Mouse (Mus musculus) heart, embryonic 12.5 days (tissue): ENCODE results near the gene Gm45208. TPM values are rescaled to one million over a fixed set of nuclear protein-coding genes. Genes with fewer than 3 reads are reported as not detected.
"Not testable (repeated sequence)": the region's sequence is repeated elsewhere in the genome, so short reads cannot be mapped to it uniquely, and the experiment has no call there.

ENCODE experiments used
- ATAC-seq: fragments of 200-750 bp; cut with Nextera tagmentation; 2 replicates; pipeline ENCODE4 v1.8.0; 2017; ENCODE audit warnings: moderate TSS enrichment, moderate library complexity; ENCODE audit not compliant: insufficient number of reproducible peaks, low FRiP score
- H3K27ac ChIP-seq: fragments of 300-500 bp; sonication (generic); 2 replicates; pipeline ENCODE4 v1.5.1; 2016; ENCODE audit warnings: mild to moderate bottlenecking, moderate library complexity; ENCODE audit not compliant: poor library complexity, severe bottlenecking
- H3K27me3 ChIP-seq: fragments of 300-500 bp; sonication (generic); replicated peaks from 2 replicates; pipeline ENCODE4 v1.6.1; 2016; ENCODE audit warnings: mild to moderate bottlenecking, moderate library complexity
- H3K36me3 ChIP-seq: fragments of 300-500 bp; sonication (generic); 2 replicates; pipeline ENCODE4 v1.6.1; 2016; ENCODE audit warnings: mild to moderate bottlenecking, moderate library complexity
- H3K4me1 ChIP-seq: fragments of 300-500 bp; sonication (generic); replicated peaks from 2 replicates; pipeline ENCODE4 v1.6.1; 2016; ENCODE audit warnings: mild to moderate bottlenecking
- H3K4me2 ChIP-seq: fragments of 300-500 bp; sonication (generic); 2 replicates; pipeline ENCODE4 v1.6.1; 2016; ENCODE audit warnings: mild to moderate bottlenecking, moderate library complexity
- H3K4me3 ChIP-seq: fragments of 300-500 bp; sonication (generic); 2 replicates; pipeline ENCODE4 v1.5.1; 2016; ENCODE audit warnings: mild to moderate bottlenecking
- H3K9ac ChIP-seq: fragments of 300-500 bp; sonication (generic); 2 replicates; pipeline ENCODE4 v1.6.1; 2016; ENCODE audit warnings: mild to moderate bottlenecking, moderate library complexity
- H3K9me3 ChIP-seq: fragments of 300-500 bp; sonication (generic); replicated peaks from 2 replicates; pipeline ENCODE4 v1.6.1; 2016; ENCODE audit warnings: mild to moderate bottlenecking, moderate library complexity
- WGBS: fragments of 180-500 bp; shearing (Covaris S2); methylation state at CpG from one replicate; pipeline ENCODE4 v1.1.7; 2016; 5-methylcytosine and 5-hydroxymethylcytosine counted together
- polyA plus RNA-seq: library from polyadenylated mRNA; unstranded; fragments of >200 nt; fragmentation: Nextera tagmentation; extraction: Ambion mirVana; gene quantifications from 2 replicates; pipeline ENCODE4 v1.2.1, GENCODE M21; 2016

Gene Gm45208
- polyA plus RNA-seq, 1 experiment from 2014 or later, result not detected

- ATAC-seq, result peak; percentile 55; the same call in 1 of the 2 replicates
- H3K4me1 ChIP-seq, result 0 out of 2 replicates have a peak, but pooled peaks cover 4% of the 10 kb centered on the region
- H3K9me3 ChIP-seq, result no peaks in the 10 kb centered on the region
- H3K4me2 ChIP-seq, result peak within 1 kb of the TSS; percentile 71
- no peaks in the 10 kb centered on the region for H3K36me3 ChIP-seq
- H3K27ac ChIP-seq, result no peak within 1 kb of the TSS
- WGBS, result 10% methylated on average over 40 of the region's 56 CpGs
- peak within 1 kb of the TSS; percentile 60 for H3K4me3 ChIP-seq
- H3K9ac ChIP-seq, result peak within 1 kb of the TSS; percentile 67
- no peaks in the 10 kb centered on the region for H3K27me3 ChIP-seq
Observed at GRCm38 (mm10) chrX:7750432-7751116, 28.5 kb downstream of the Gm45208 start, which contains the start of gene Ccdc120. Gene Ccdc120 (minus strand): TSS chrX:7750905.

GRCm38 (mm10) chrX:7753627-7754026, 31.6 kb downstream of the Gm45208 start:
- not testable (repeated sequence) for H3K9me3 ChIP-seq, H3K4me2 ChIP-seq, H3K4me1 ChIP-seq, H3K4me3 ChIP-seq, H3K36me3 ChIP-seq, ATAC-seq, H3K9ac ChIP-seq, H3K27me3 ChIP-seq, H3K27ac ChIP-seq
- 11% methylated on average over 3 of the region's 3 CpGs for WGBS

GRCm38 (mm10) chrX:7762137-7762920, 40.3 kb downstream of the Gm45208 start, which contains the start of gene Tfe3:
Gene Tfe3 (plus strand): TSS chrX:7762560.
- peak within 1 kb of the TSS; percentile 80 for H3K4me2 ChIP-seq
- H3K9me3 ChIP-seq, result no peaks in the 10 kb centered on the region

GRCm38 (mm10) chrX:7762921-7763197, 40.8 kb downstream of the Gm45208 start:
- peak overlapping the region; percentile 83 for H3K27ac ChIP-seq
- WGBS, result 9% methylated on average over 21 of the region's 21 CpGs
- ATAC-seq, result peak; percentile 44

More at GRCm38 (mm10) chrX:7762137-7762920, 40.3 kb downstream of the Gm45208 start, which contains the start of gene Tfe3:
- H3K9ac ChIP-seq, result peak within 1 kb of the TSS; percentile 86
- H3K4me1 ChIP-seq, result peaks cover 24% of the 10 kb centered on the region
- H3K27me3 ChIP-seq, result no peaks in the 10 kb centered on the region
- H3K4me3 ChIP-seq, result peak within 1 kb of the TSS; percentile 87
- 14% methylated on average over 29 of the region's 38 CpGs for WGBS
- ATAC-seq, result peak; percentile 95
- peak within 1 kb of the TSS; percentile 83 for H3K27ac ChIP-seq
- peaks cover 12% of the 10 kb centered on the region for H3K36me3 ChIP-seq

GRCm38 (mm10) chrX:7763631-7764393, 41.8 kb downstream of the Gm45208 start:
- peaks cover 24% of the 10 kb centered on the region for H3K4me1 ChIP-seq
- peaks cover 25% of the 10 kb centered on the region for H3K36me3 ChIP-seq
- H3K9me3 ChIP-seq, result no peaks in the 10 kb centered on the region
- H3K4me2 ChIP-seq, result peak overlapping the region; percentile 80
- peak overlapping the region; percentile 86 for H3K9ac ChIP-seq
- 0 out of 2 replicates have a peak, but pooled peaks have one; percentile 24 for ATAC-seq
- H3K27ac ChIP-seq, result peak overlapping the region; percentile 83; the same call in 1 of the 2 replicates
- WGBS, result 14% methylated on average over 22 of the region's 22 CpGs
- no peaks in the 10 kb centered on the region for H3K27me3 ChIP-seq
- peak overlapping the region; percentile 87 for H3K4me3 ChIP-seq

More at GRCm38 (mm10) chrX:7762921-7763197, 40.8 kb downstream of the Gm45208 start:
- Histone ChIP-seq H3K4me2 (peak overlapping the region; percentile 80), H3K4me3 (peak overlapping the region; percentile 87), H3K9me3 (no peaks in the 10 kb centered on the region), H3K4me1 (peaks cover 24% of the 10 kb centered on the region), H3K36me3 (peaks cover 17% of the 10 kb centered on the region), H3K9ac (peak overlapping the region; percentile 86), H3K27me3 (no peaks in the 10 kb centered on the region)

GRCm38 (mm10) chrX:7764657-7765280, 42.7 kb downstream of the Gm45208 start:
- Histone ChIP-seq H3K9ac (peak overlapping the region; percentile 86), H3K4me3 (peak overlapping the region; percentile 87), H3K9me3 (no peaks in the 10 kb centered on the region), H3K4me2 (peak overlapping the region; percentile 80), H3K27me3 (no peaks in the 10 kb centered on the region), H3K27ac (peak overlapping the region; percentile 60; the same call in 1 of the 2 replicates), H3K4me1 (peaks cover 24% of the 10 kb centered on the region), H3K36me3 (peaks cover 33% of the 10 kb centered on the region)
- ATAC-seq, result no peak
- 19% methylated on average over 9 of the region's 9 CpGs for WGBS

GRCm38 (mm10) chrX:7765281-7765670, 43.2 kb downstream of the Gm45208 start:
- H3K4me1 ChIP-seq, result peaks cover 24% of the 10 kb centered on the region
- H3K4me3 ChIP-seq, result peak overlapping the region; percentile 87
- peak overlapping the region; percentile 80 for H3K4me2 ChIP-seq
- 11% methylated on average over 13 of the region's 13 CpGs for WGBS
- peak overlapping the region; percentile 60 for H3K27ac ChIP-seq
- no peaks in the 10 kb centered on the region for H3K27me3 ChIP-seq
- peak overlapping the region; percentile 86 for H3K9ac ChIP-seq
- no peaks in the 10 kb centered on the region for H3K9me3 ChIP-seq
- ATAC-seq, result no peak
- H3K36me3 ChIP-seq, result peaks cover 37% of the 10 kb centered on the region

- peak; percentile 68 for ATAC-seq
- Histone ChIP-seq H3K9me3 (no peaks in the 10 kb centered on the region), H3K4me3 (peak overlapping the region; percentile 87), H3K9ac (peak overlapping the region; percentile 86), H3K27ac (peak overlapping the region; percentile 60), H3K27me3 (no peaks in the 10 kb centered on the region), H3K4me1 (peaks cover 24% of the 10 kb centered on the region), H3K4me2 (peak overlapping the region; percentile 80), H3K36me3 (peaks cover 42% of the 10 kb centered on the region)
- 15% methylated on average over 11 of the region's 11 CpGs for WGBS
Observed at GRCm38 (mm10) chrX:7765764-7766163, 43.7 kb downstream of the Gm45208 start.

GRCm38 (mm10) chrX:7769302-7770017, 47.4 kb downstream of the Gm45208 start:
- Histone ChIP-seq H3K9me3 (no peaks in the 10 kb centered on the region), H3K4me3 (no peak overlapping the region), H3K27me3 (no peaks in the 10 kb centered on the region), H3K27ac (no peak overlapping the region), H3K36me3 (peaks cover 75% of the 10 kb centered on the region), H3K9ac (no peak overlapping the region), H3K4me2 (no peak overlapping the region), H3K4me1 (peaks cover 20% of the 10 kb centered on the region)
- ATAC-seq, result peak; percentile 22; the same call in 1 of the 2 replicates
- WGBS, result 76% methylated on average over 7 of the region's 7 CpGs

GRCm38 (mm10) chrX:7772766-7773165, 50.7 kb downstream of the Gm45208 start:
- Histone ChIP-seq H3K27ac (no peak overlapping the region), H3K27me3 (no peaks in the 10 kb centered on the region), H3K4me1 (no peaks in the 10 kb centered on the region), H3K4me3 (no peak overlapping the region), H3K4me2 (no peak overlapping the region), H3K9me3 (no peaks in the 10 kb centered on the region), H3K9ac (no peak overlapping the region), H3K36me3 (peaks cover 61% of the 10 kb centered on the region)
- 54% methylated on average over 2 of the region's 2 CpGs for WGBS
- no peak for ATAC-seq
